ENCODE assay signal across 8 mouse cellular contexts in the genomic region with DNA sequence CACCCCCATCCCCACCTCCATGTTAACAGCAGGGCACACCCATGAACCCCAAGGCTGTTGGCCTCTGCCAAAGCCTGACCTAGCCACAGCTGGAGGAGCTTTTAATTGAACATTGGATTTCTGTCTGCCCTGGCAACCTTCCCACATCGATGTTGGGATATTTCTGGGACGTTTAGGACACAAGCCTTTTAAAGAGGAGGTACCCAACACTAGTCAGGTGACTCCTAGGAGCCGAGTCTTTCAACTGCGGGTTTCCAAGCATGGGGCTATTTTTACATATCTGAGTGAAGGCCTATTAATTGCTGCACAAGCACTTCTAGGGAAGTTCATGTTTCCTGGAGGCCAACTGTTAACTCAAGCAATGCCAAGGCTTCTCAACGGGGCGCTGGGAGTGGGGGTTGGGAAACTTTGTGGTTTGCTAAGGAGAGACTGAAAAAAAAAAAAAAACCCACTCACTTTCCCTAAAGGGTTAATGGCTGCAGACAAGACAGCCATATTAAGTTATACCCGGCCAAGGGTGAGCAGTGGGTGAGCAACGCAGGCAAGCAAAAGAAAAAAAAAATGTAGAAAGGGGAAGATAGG.
A peak's percentile ranks its signal among the peaks of the same experiment; 100 is the strongest.
DNase-seq lines count a peak whose midpoint lies in the region; ATAC-seq and TF ChIP-seq lines count a peak whose summit lies in the region.

No protein-coding gene starts in this region.

- no peaks in the 10 kb centered on the region for H3K9me3 ChIP-seq in liver, embryonic 12.5 days (replicated peaks)

- TF ChIP-seq CTCF in bone marrow, adult 2 months (IDR thresholded peaks at IDR 0.05; ENCODE audit: control insufficient read depth, insufficient read depth, low read length) = no peak

- H3K4me2 ChIP-seq in liver, embryonic 12.5 days = no peak overlapping the region

- DNase-seq in cerebellum, postnatal 10 days = peak; percentile 49 to 67
- DNase-seq in cerebellum, adult 9-11 months = no peak
- DNase-seq in heart, postnatal 4 days = peak; percentile 63
- DNase-seq in retina, postnatal 1 day = no peak
- no peak for DNase-seq in urinary bladder, postnatal 25 days (ENCODE audit: low spot score)
- no peak for DNase-seq in thymus, postnatal 14 days

- TF ChIP-seq POLR2A in bone marrow, adult 2 months (IDR thresholded peaks at IDR 0.05; ENCODE audit: borderline replicate concordance, control insufficient read depth, low read depth, low read length) = no peak

- no peak for ATAC-seq in liver, embryonic 12.5 days

- H3K27me3 ChIP-seq in liver, embryonic 12.5 days (replicated peaks) = peaks cover 3% of the 10 kb centered on the region; the same call in 1 of the 2 replicates

- H3K27ac ChIP-seq in bone marrow, adult 2 months (ENCODE audit: control insufficient read depth, insufficient read depth, low read depth, low read length, poor library complexity) = 0 out of 2 replicates have a peak overlapping the region, but pooled peaks have one; percentile 2
- H3K27ac ChIP-seq in liver, embryonic 12.5 days = peak overlapping the region; percentile 45; the same call in 1 of the 2 replicates

- no peak overlapping the region for H3K4me3 ChIP-seq in bone marrow, adult 2 months (replicated peaks; ENCODE audit: control insufficient read depth, low read depth, low read length)
- no peak overlapping the region for H3K4me3 ChIP-seq in liver, embryonic 12.5 days

- WGBS in bone marrow, adult 2 months = 3% methylated on average over 8 of the region's 8 CpGs
- WGBS in liver, embryonic 12.5 days (ENCODE audit: insufficient replicate concordance) = 10% methylated on average over 8 of the region's 8 CpGs

- peaks cover 10% of the 10 kb centered on the region; the same call in 1 of the 2 replicates for H3K4me1 ChIP-seq in bone marrow, adult 2 months (ENCODE audit: control insufficient read depth, insufficient read depth, low read length)
- peaks cover 33% of the 10 kb centered on the region for H3K4me1 ChIP-seq in liver, embryonic 12.5 days

- H3K36me3 ChIP-seq in liver, embryonic 12.5 days = no peaks in the 10 kb centered on the region

- no peak overlapping the region for H3K9ac ChIP-seq in liver, embryonic 12.5 days

Comparison
In these comparisons a context has a peak if more than half of its experiments do, and no peak if none do; other contexts are left out.
1. DNase-seq: peak in cerebellum, postnatal 10 days (2 of 2) and heart, postnatal 4 days (single experiment); none in cerebellum, adult 9-11 months (single experiment), retina, postnatal 1 day (single experiment), urinary bladder, postnatal 25 days (single experiment) and thymus, postnatal 14 days (single experiment).